Mouse (Mus musculus) gastrocnemius, adult 2 months (tissue): Measurements from ENCODE around the gene Fam71e1. TPM values are rescaled to one million over a fixed set of nuclear protein-coding genes. Genes with fewer than 3 reads are reported as not detected.

ENCODE experiments used
- DNase-seq: peaks from one replicate; pipeline ENCODE4 v3.0.0; 2022
- H3K27ac ChIP-seq: fragments of 200-600 bp; 2 replicates; pipeline ENCODE4 v1.8.1; 2022; ENCODE audit warnings: mild to moderate bottlenecking
- H3K4me3 ChIP-seq: fragments of 200-600 bp; 2 replicates; pipeline ENCODE4 v1.8.1; 2022; ENCODE audit warnings: mild to moderate bottlenecking, moderate library complexity
- CTCF ChIP-seq: fragments of 200-600 bp; IDR thresholded peaks from 2 replicates; pipeline ENCODE4 v1.8.1; 2022; ENCODE audit warnings: antibody characterized with exemption, mild to moderate bottlenecking, moderate library complexity
- intact Hi-C: fragments of 180-260 bp; cut with DNase I; formaldehyde crosslinking; loops from one replicate; pipeline ENCODE4 v1.15.1; 2025
- total RNA-seq, 2 experiments: library from RNA; stranded (reverse); gene quantifications; 2 replicates each; pipeline ENCODE4 v1.2.3; 2021

Gene Fam71e1
- total RNA-seq, 2 experiments from 2014 or later, result 2.4 to 5.5 TPM

DNA sequence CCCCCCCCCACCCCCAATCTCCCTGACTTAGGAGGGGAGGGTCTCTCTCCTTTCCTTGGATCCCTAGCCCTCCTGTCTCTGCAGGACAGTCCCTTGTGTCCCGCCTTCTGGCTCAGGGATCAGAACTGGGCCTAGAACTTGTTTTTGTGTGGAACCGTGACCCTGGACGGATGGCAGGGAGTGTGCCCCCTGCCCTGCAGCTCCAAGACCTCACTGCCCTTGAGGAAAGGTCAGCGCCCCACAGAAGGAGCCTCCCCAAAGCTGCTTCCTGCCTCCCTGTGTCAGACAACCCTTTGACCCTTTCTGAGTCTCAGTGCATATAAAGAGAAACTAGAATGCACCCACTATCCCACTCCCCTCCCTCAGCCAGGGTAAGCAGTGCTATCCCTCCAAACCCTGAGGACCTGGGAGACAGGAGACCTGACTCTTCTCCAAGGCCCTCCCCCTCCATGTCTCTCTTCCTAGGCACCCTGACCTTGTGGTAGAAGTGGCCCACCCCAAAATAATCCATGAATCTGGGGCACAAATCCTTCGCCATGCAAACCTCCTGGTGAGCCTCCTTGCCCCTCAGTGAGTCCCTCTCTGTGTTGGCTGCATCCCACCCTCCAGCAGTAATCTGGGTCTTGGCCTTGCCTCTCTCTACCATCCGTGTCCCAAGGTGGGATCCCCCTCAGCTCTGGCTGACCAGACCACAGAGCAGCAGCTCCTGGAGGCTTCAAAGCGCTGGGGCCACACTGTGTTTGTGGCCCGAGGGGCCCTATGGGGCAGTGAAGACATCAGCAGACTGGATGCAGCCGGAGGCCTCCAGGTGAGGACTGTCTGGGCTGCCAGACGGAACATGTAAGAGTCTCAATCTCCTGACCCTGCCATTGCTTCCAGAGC lies 30.1 kb upstream of the Fam71e1 start:
- intact Hi-C loops, result loop anchor here (5.0 kb wide), 1 partner anchor 89 kb away; no protein-coding TSS in a partner anchor
- DNase-seq, result no peak
- no peak for TF ChIP-seq CTCF
- no peak overlapping the region for H3K4me3 ChIP-seq
- no peak overlapping the region for H3K27ac ChIP-seq

DNA sequence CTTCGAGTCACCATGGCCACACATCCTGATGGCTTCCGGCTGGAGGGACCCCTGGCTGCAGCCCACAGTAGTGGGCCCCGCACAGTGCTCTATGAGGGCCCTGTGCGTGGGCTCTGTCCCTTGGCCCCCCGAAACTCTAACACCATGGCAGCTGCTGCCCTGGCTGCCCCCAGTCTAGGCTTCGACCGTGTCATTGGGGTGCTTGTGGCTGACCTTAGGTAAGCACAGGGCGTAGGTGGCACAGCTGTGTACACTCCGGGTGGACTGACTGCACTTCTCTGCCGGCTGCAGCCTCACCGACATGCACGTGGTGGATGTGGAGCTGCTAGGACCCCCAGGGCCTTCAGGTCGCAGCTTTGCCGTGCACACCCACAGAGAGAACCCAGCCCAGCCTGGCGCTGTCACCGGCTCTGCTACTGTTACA lies 29.5 kb upstream of the Fam71e1 start:
- no peak for DNase-seq
- peak overlapping the region; percentile 90 for H3K4me3 ChIP-seq
- no peak for TF ChIP-seq CTCF
- intact Hi-C loops, result loop anchor here (5.0 kb wide), 1 partner anchor 90 kb away; no protein-coding TSS in a partner anchor
- H3K27ac ChIP-seq, result no peak overlapping the region

DNA sequence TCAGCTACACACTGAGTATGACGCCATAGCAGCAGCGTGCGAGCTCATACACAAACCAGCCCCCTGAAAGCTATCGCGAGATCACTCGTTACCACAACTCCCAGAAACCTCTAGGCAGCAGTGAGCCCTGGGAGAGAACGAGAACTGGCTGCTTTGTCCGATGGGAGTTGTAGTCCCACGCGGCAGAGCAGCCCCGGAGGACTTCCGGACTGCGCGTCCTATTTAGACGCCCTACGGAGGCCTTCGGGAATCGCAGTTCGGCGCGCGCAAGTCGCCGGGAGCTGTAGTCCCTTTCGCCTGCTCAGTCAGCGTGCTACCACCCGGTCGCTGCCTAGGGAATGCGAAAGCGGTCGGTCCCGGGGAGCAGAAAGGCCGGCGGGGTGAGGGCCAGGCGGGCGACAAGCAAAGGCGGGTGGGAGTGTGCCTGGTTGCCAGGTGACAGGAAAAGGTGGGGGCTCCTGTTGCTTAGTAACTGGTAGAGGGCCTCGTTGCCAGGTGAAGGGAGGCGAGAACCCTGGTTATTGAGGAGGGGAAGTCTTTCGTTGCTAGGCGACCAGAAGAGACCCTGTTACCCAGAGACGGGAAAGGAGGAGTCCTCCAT lies 28.5 kb upstream of the Fam71e1 start, which contains the start of gene Josd2:
Gene Josd2, plus strand, starts transcription at position 170 of the 601 bp plus-strand sequence.
- intact Hi-C loops, result loop anchor here (5.0 kb wide), 1 partner anchor 91 kb away; no protein-coding TSS in a partner anchor
- peak; percentile 96 for DNase-seq
- Histone ChIP-seq H3K27ac (peak within 1 kb of the TSS; percentile 91), H3K4me3 (peak within 1 kb of the TSS; percentile 90)
- no peak for TF ChIP-seq CTCF

DNA sequence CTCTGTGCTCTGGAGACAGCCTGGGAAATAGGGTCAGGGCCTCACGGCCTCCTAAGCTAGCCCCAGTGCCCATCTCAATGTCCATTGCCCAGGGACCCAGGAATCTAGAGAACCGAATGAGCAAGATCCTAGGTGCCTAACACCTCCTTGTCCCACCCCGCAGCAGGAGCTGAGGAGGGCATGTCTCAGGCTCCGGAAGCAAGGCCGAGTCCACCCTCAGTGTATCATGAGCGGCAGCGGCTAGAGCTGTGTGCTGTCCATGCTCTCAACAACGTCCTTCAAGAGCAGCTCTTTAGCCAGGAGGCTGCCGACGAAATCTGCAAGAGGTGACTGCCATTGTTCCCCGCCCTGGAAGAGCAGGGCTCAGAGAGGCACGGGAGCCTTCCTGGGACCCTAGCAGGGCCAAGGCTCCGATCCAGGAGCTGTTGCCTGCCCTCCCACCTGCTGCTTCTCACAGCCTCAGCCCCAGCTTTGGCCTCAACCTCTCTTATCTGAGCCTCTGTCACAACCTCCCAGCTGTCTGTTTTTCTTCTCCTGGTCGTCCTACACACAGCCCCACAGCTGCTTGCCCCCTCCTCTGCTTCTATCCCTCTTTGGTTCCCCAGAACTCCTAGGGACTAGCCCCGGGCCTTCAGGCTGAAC lies 27.6 kb upstream of the Fam71e1 start:
- intact Hi-C loops, result loop anchor here (5.0 kb wide), 1 partner anchor 91 kb away; no protein-coding TSS in a partner anchor
- H3K4me3 ChIP-seq, result peak overlapping the region; percentile 90
- TF ChIP-seq CTCF, result no peak
- peak overlapping the region; percentile 91 for H3K27ac ChIP-seq
- DNase-seq, result no peak

DNA sequence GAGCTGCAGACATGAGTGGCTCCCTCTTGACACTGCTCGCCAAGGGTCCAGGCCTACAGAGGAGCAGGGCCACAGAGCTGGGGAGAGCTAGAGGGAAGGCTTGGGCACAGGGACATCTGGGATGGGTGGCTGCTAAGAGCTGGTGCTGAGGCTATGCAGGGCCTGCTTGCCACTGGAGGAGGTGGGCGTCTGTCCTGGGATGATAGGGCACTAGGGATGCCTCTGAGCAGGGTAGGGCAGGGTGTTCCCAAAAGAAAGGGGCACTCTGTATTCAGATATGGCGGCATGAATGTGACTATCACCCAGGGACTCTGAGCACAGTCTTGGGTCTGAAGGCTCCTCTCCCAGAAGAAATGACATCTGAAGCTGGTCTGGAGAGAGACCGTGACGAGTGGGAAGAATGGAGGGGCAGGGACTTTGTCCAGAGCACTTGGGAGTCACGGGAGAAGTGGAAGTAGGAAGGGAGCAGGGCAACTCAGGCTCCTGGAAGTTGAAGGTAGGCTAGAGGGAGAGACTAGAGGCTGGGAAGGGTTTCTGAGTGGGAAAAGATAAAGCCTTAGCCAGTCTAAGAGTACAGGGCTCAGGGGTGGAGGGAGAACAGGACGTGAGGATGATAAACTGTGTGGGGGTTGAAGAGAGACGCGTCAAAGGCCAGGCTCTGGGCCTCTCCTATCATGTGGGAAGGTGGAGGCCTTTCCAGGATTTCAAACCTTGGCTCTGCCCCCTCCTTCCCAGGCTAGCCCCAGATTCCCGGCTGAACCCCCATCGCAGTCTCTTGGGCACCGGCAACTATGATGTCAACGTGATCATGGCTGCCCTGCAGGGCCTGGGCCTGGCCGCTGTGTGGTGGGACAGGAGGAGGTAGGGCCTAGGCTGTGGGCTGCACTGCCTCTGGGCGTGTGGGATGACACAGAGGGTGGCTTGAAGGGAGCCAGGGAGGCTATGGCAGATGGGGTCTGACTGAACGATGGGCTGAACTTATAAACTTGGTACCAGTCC lies 26.4 kb upstream of the Fam71e1 start:
- intact Hi-C loops, result loop anchor here (5.0 kb wide), 1 partner anchor 93 kb away; no protein-coding TSS in a partner anchor

DNA sequence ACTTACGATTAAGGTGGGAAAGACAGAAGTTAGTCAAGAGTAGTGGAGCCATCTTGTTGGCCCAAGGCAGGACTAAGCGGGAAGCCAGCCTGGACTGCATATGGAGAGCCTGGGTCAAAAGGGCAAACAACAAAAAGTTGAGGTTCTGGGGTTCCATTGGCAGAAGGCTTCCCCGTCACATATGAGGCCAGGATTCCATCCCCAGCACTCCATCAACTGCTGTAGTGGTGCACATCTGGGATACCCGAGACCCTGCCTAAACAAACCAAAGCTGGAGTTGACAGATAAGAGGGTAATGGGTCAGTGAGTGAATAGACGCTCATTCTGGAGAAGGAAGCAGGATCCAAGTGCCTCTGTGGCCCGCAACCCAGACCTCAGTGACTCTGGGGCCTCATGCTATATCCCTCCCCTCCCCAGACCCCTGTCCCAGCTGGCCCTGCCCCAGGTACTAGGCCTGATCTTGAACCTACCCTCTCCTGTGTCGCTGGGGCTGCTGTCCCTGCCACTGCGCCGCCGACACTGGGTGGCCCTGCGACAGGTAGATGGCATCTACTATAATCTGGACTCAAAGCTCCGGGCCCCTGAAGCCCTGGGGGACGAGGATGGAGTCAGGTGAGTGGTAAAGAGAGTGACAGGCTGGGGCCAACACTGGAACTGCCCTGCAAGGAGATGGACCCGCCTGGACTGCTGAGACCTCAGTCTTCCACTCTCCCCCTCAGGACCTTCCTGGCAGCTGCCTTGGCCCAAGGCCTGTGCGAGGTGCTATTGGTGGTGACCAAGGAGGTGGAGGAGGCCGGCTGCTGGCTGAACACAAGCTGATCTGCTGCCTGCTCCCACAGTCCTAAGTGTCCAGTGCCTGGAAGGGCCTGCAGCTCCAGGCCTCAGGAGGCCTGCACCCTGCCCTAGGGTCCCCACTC lies 25.4 kb upstream of the Fam71e1 start:
- intact Hi-C loops, result no loop called here

More for the DNA sequence above, 26.4 kb upstream of the Fam71e1 start:
- no peak for DNase-seq
- Histone ChIP-seq H3K27ac (peak overlapping the region; percentile 91), H3K4me3 (no peak overlapping the region)
- no peak for TF ChIP-seq CTCF

DNA sequence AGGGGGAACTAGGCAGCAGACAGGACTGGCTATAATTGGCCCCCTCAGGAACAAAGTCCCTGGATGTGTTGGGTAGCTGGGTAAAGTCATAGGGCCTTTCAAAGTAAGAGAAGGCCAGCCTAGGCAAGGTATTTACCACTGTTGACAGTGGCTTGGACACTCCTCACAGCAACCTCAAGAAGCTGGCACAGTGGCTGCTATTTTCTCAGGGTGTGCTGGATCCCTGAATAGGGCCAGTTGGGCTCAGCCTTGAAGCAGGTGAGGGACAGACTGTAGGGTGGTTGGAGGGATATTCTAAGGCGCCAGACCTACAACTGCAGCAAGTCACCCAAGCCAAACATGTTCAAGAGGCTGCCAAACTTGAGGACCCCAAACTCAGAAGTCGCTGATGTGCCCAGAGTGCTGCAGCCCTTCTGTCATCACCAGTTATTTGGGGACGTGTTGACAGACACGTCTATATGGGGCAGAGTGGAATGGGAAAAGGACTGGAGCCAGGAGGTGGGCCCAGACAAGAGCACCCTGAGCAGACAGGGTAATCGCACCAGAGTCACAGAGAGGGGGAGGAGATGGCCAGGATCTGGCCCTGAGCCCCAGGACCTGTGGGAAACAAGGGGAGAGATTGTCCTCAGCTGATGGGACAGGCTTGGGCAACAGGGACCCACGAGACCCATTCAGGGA lies 24.4 kb upstream of the Fam71e1 start:
- Histone ChIP-seq H3K4me3 (no peak overlapping the region; the same call in 1 of the 2 replicates), H3K27ac (peak overlapping the region; percentile 90)
- intact Hi-C loops, result no loop called here
- TF ChIP-seq CTCF, result no peak
- peak; percentile 77 for DNase-seq

More for the DNA sequence above, 25.4 kb upstream of the Fam71e1 start:
- Histone ChIP-seq H3K4me3 (no peak overlapping the region), H3K27ac (peak overlapping the region; percentile 90)
- no peak for TF ChIP-seq CTCF
- no peak for DNase-seq

DNA sequence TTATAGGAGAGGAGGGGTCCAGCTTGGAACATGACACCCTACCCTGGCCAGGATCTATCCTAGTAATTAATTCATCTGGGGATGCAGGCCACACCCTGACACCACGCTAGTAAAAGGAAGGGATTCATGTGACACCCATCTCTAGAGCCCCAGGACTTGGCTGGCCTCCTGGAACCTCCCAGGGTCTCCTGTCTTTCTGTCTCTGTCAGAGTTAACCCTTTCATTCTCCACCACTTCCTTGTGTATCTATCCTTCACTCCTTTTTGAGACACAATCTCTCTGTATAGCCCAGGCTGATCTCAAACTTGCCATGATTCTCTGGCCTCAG lies 23.9 kb upstream of the Fam71e1 start:
- DNase-seq, result no peak
- Histone ChIP-seq H3K4me3 (peak overlapping the region; percentile 75), H3K27ac (peak overlapping the region; percentile 90)
- TF ChIP-seq CTCF, result no peak
- intact Hi-C loops, result no loop called here

DNA sequence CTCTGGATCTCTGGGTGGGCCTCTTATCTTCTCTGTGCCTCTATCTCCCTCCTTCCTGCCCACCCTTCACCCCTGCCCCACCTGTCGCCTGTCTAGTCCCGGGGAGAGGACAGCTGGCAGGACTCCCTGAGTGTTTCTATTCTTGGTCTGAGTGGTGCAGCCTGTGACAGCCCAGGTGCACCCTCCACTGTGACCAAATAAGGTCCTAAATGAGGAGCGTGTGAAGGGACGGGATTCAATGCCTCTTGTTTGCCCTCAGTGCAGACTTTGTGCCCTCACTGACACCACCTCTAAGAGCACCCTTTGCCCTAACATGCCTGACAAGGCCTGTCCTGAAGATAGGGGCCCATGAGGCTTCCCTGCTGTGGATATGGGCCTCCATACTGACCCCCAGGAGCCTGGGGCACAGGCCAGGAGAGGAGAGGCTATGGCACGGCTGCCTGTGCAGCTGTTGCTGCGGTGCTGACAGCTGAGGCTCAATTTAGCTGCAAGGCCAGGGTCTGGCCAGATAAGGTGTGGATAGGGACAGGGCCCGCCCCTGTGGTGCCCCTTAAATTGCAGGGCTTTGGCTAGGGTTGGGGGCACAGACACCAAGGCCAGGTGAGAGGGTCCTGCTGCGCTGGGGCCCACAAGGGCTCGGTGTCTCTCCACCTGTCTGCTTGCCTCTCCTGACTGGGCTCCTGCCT lies 23.3 kb upstream of the Fam71e1 start:
- intact Hi-C loops, result no loop called here
- TF ChIP-seq CTCF, result no peak
- peak; percentile 91 for DNase-seq
- Histone ChIP-seq H3K27ac (peak overlapping the region; percentile 90), H3K4me3 (peak overlapping the region; percentile 75)

DNA sequence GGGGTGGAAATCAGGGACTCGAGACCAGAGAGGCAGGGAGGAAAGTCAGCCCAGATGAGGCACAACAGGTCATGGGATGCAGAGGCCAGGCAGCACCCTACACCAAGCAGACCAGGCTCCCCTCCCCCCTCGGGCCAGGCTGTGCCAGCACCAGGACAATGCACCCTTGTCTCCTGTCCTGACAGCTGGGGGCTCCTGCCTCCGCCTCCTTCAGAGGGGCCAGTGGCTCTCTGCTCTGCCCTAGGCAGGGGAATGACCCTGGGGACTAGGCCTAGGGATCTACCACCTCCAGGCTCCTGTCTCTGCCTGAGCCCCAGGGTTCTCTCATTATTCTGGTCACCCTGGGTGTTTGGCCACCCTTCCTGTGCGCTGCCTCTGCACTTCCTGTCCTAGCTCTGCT lies 22.0 kb upstream of the Fam71e1 start:
- peak overlapping the region; percentile 90 for H3K27ac ChIP-seq
- H3K4me3 ChIP-seq, result peak overlapping the region; percentile 75
- DNase-seq, result peak; percentile 83
- TF ChIP-seq CTCF, result no peak
- intact Hi-C loops, result no loop called here
